Mouse (Mus musculus): ENCODE measurements around the gene Mtg2.
A peak's percentile ranks its signal among the peaks of the same experiment; 100 is the strongest.

Mtg2 gene

DNA sequence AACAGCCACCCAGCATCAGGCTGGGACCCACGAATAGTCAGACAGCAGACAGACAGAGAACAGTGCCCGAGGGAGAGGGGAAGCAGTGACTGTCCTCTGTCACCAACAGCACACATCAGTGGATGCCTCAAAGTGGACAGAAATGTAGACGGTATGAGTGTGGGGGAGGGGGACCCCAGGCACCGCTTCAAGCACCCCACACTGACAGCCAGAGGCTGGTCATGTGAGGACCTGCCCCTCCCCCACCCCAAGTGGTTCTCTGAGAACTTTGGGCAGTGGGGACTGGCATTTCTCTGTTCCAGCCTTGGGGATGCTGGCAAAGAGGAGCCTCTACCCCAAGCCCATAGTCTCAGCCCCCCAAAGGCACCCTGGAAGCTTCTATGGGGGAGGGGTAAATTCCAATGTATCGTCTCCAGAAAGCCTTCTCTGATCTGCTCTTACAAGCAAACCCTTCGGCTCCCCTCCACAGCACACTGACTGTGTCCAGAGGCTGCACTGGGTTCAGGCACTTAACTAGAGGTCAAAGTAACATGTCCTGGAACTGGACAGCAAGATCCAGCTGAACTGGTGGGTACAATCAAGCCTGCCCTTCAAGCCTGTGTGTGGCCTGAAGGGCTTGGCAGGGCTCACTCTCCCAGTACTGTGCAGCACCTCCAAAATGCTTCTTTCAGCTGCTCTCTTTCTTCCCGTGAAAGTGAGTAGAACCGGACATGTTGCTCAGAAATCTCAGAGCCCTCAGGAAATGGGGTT, 35.2 kb downstream of the Mtg2 start:
- no peak for DNase-seq (ENCODE audit: low spot score)

DNA sequence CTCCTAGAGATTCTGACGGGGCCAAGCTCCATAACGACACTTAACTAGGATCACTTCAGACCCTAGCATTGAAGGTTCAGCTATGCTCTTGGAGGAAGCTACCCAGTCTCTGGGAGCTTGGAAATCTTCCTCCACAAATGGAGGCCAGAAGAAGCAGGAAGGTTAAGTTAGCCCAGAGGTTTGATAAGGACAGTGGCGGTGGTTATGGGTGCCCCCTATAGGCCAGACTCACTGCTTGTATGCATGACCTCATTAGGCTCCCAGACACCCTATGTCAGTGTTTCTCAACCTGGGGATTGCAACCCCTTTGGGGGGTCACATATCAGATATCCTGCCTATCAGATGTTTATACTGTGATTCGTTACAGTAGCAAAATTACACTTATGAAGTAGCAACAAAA, 36.7 kb downstream of the Mtg2 start:
- DNase-seq (ENCODE audit: low spot score), result peak; percentile 54

DNA sequence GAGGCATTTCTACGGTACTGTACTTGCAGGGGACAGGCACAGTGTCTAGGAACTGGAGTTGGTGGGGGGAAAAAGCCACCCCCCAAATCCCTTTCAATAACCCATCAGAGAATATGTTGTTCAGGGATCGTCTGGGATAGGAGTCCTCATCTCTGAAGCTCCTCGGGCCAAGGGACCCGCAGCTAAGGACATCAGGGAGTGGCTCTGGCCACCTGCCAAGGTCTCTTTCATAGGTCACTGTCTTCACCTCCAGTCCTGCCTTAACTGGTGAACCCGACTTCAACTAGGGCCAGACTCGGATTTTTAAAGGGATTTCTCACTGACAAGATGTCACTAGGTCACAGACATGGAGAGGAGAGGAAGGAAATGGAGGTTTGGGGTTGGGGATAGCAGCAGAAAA, 37.9 kb downstream of the Mtg2 start:
- DNase-seq (ENCODE audit: low spot score), result no peak

GRCm38 (mm10) chr2:180113909-180114890, 43.8 kb downstream of the Mtg2 start:
- no peak for DNase-seq (ENCODE audit: low spot score)

- no peak for DNase-seq (ENCODE audit: low spot score)
These were observed 44.9 kb downstream of the Mtg2 start for GRCm38 (mm10) chr2:180115279-180115678.

GRCm38 (mm10) chr2:180116081-180116493, 45.7 kb downstream of the Mtg2 start:
- DNase-seq (ENCODE audit: low spot score), result no peak

DNA sequence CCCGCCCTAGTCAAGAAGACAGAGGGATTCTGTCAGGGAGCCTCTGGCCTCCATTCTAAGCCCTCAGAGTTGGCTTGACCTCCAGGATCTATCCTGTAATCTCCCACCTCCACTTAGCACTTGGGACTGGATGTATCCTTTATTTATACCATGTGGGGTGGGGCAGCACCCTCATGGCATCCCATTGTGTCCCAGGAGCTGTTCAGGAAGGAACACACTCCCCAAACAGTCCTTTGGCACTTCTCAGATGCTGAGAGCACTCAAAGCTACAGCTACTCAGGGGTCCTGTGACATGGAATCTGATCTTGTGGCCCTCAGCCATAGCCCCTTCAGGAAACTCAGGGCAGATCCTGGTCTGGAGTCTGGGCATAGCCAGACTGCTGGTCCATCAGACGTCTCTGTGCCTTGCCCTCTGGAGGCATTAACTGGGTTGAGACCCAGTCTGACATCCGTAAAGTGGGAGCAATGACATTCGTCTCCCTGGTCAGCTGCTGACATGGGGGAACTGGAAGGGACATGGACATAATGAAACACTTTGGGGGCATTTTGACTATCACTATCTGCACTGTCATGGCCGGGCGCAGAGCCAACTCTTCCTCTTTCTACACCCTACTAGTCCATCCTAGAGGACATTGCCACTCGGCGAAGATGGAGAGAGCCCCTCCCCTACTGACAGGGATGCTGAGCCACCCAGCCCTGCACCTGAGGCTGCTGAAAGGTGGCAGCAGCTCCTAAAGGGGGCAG, 46.5 kb downstream of the Mtg2 start:
- DNase-seq (ENCODE audit: low spot score), result no peak

DNA sequence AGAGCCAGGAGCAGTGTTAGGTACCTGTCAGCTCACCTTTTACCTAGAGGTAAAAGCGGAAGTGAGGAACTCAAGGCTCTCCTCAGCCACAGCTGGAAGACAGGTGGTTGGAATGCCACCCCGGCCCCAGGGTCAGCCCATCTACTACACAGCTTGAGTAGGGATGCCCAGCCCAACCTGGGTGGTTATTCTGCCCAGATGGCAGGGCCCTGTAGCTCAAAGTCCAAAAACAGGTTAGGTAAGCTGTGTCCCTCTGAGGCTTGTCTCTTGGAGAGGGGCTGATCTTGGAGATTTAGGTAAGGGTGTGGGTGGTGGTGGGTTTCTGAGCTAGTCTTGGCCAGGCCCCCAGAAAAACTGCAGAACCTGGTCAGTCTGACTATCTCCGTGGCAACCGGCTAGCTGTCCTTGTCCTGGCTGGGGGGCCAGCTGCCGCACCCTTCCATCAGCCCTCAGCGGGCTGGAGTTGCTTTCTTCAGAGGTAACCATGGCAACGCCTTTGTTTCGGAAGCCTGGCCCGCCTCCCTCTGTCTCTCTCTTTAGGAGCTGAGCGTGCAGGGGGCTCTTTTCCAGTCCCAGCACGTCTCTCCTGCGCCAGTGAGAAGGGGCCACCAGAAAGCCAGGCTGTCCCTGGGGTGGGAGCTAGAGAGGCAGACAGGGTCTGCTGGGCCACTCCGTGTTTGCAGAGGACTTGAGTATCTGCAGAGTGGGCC, 47.3 kb downstream of the Mtg2 start:
- peak; percentile 73 for DNase-seq (ENCODE audit: low spot score)

DNA sequence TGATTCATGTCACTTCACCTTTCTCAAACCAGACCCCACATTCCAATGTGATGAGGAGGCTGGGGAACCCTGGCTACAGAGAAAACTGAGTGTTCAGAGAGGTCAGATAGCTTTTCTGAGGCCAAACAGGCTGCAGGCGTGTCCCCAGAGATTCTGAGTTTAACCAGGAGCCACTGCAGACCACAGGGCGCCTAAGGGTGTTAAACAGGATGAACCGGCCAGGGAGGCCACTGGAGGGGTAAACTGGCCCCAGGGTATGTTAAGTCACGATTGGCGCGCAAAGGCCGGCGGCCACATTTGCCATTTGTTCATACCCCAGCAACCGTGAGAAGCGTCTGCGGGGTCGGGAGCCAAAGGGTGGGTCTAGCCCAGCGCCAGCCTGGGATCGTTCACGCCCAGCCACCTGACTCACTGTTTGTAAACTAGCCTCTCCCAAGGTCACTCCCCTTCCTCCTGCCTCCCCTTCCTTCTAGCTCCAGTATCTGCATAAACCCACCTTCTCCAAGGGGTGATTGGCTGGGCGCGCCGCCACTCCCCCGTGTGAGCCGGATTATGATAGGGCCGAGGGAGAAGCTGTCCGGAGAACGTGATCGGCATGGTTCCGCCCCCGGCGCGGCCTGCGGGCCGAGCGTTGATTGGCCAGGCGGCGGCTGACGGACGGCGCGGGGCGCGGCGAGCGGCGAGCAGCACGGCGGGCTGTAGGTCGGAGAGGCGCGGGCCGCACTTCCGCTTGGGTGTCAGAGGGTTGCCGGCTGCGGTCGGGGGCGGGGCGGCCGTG, 48.5 kb downstream of the Mtg2 start, which contains the start of gene Osbpl2:
Osbpl2 (plus strand) TSS at position 646 of the 778 bp plus-strand sequence.
- DNase-seq (ENCODE audit: low spot score), result peak; percentile 98

GRCm38 (mm10) chr2:180119439-180120291, 49.3 kb downstream of the Mtg2 start:
- DNase-seq (ENCODE audit: low spot score), result peak; percentile 51

DNA sequence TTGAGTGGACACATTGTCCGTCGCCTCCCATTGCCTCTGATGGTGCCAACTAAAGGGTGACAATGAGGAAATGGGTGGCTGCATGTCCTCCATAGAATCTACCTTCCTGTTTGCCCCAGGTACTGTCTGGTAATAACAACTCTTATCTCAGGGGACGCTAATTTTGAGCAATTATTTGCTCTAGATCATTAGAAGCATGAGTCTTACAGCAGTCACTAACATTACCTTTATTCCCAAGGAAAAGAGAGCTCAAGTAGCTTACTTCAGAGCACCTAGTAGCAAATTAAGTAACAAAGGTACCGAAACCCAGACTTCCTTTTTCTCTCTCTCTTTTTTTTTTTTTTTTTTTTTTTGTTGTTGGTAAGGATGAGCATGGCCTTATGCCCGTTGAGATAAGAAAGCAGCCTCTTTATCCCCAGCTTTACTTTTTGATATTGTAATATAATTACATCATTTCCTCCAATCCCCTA, 49.9 kb downstream of the Mtg2 start:
- no peak for DNase-seq (ENCODE audit: low spot score)

DNA sequence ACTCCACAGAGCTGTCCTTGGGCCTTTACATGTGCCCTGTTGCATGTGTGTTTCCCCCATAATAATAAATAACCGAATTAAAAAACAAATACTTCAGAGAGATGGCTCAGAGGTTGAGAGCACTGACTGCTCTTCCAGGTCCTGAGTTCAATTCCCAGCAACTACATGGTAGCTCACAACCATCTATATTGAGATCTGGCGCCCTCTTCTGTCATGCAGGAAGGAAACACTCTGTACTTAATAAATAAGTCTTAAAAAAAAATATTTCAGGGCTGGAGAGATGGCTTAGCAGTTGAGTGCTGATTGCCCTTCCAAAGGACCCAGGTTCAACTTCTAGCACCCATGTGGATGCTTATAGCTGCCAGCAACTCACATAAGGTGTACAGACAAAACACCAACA, 53.8 kb downstream of the Mtg2 start:
- DNase-seq (ENCODE audit: low spot score), result no peak

GRCm38 (mm10) chr2:180126195-180126594, 55.8 kb downstream of the Mtg2 start:
- peak; percentile 48 for DNase-seq (ENCODE audit: low spot score)

- no peak for DNase-seq (ENCODE audit: low spot score)
These were observed 57.3 kb downstream of the Mtg2 start for GRCm38 (mm10) chr2:180127675-180128074.

- no peak for DNase-seq (ENCODE audit: low spot score)
These were observed 62.8 kb downstream of the Mtg2 start for GRCm38 (mm10) chr2:180133231-180133630.

GRCm38 (mm10) chr2:180133911-180134310, 63.5 kb downstream of the Mtg2 start:
- DNase-seq (ENCODE audit: low spot score), result no peak

DNA sequence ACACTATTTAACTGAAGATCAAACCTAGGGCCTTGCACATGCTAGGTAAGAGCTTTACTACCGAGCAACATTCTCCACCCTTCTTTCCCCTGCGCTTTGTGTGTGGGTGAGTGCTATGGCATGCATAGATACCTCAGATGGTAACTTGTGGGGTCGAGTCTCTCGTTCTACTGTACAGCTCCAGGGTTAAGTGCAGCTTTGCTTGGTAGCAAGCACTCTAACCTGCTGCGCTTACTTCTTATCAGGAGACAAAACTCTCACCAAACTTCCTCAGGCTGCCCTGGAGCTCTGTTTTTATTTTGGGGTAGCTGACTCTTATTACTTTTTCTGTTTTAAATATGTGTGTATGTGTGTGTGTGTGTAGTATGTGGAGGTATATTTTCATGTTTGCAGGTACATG, 65.0 kb downstream of the Mtg2 start:
- DNase-seq (ENCODE audit: low spot score), result no peak
